Mouse (Mus musculus) fat pad, adult 2 months (tissue): Measurements from ENCODE around the gene Gbx2.

Experiments used
- DNase-seq: peaks from one replicate; pipeline ENCODE4 v3.0.0-alpha.2; 2011; ENCODE audit warnings: low read depth, low spot score; ENCODE audit errors: extremely low read depth

Gbx2 gene

GRCm38 (mm10) chr1:89935493-89936348 lies 4.7 kb upstream of the Gbx2 start:
- DNase-seq: no peak

DNA sequence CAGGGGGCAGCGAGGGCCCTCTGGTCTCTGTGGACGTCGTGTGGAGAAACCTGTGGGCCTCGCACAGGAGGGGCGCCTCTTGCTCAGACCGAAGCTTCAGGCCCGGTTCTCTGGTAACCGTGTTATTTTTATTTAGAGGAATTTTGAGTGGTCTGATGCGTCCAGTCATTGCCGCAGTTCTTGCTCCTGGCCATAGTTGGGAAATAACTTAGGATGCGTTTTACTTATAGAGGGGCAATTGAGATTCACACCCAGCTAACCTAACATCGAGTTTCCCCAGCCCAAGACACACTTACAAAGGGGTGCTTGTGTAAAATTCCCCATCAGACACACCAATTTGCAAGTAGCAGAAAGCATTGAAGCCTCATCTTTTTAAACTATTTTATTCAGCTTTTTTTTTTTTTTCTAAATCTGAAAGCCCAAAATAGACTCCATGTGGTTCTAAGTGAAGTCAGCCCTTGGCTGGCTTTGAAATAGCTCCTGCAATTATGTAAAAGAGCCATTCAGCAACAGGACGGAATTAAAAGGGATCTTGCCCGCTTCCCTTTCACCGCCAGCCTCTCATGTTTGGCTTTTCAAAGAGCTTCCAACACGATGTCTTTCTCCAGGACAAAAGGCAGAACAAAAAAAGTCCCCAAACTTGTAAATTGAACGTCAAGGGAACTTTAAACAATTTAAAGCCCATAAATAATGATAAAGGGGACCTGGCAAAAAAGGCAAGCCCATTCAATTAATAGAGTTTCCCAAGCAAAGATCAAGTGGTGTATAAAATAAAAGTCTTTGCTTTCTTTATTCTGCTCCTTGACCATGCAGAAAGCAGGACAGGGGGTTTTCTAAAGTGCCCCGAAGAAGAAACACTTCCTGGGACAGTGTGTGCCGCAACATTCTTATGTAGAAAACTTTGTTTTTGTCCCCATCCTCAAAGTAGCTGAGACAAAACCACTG lies 3.6 kb upstream of the Gbx2 start:
- DNase-seq: no peak

GRCm38 (mm10) chr1:89933786-89934185 lies 2.8 kb upstream of the Gbx2 start:
- DNase-seq: no peak

GRCm38 (mm10) chr1:89933028-89933427 lies 2.0 kb upstream of the Gbx2 start:
- no peak for DNase-seq

- DNase-seq: no peak
Observed at GRCm38 (mm10) chr1:89932616-89933015, 1.6 kb upstream of the Gbx2 start.

DNA sequence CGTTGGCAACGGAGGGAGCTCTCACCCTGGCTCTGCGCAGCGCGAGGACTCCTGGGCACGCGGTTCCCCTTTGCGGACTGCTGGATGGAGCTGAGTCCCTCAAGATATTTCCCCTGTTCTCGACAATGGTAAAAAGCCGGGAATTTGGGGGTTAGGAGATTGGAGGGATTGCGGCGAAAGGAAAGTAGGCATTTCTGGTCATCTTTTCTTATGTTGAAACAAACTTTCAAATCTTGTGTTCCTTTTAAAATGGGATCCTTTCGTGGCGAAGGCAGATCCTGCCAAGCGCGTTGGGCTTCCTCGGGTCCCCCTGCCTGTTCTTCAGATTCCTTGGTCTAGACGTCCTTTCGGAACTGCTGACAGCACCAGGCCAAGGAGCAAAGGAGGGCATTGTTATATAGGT lies 1.0 kb upstream of the Gbx2 start:
- no peak for DNase-seq

GRCm38 (mm10) chr1:89930551-89930950 lies 428 bp downstream of the Gbx2 start:
- DNase-seq: no peak

- no peak for DNase-seq
Observed at GRCm38 (mm10) chr1:89929721-89930505, 1.1 kb downstream of the Gbx2 start.

DNA sequence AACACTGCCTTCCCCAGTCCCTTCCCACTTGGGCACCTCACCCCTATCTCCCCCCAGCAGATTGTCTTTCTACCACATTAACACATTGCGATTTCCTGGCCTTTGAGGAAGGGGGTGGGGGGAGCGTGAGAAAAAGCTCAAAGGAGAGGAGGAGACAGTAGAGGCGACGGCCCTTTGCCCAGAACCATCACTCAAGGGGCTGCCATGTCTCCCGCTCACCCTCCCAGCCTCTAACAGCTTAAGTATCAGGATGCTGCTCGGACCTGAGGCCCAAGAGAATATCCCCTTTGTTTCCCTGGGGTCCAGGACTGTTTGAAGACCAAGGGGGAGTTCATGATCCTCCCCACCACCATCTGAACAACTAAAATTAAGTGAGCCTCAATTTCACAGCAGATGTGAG lies 1.8 kb downstream of the Gbx2 start:
- no peak for DNase-seq

DNA sequence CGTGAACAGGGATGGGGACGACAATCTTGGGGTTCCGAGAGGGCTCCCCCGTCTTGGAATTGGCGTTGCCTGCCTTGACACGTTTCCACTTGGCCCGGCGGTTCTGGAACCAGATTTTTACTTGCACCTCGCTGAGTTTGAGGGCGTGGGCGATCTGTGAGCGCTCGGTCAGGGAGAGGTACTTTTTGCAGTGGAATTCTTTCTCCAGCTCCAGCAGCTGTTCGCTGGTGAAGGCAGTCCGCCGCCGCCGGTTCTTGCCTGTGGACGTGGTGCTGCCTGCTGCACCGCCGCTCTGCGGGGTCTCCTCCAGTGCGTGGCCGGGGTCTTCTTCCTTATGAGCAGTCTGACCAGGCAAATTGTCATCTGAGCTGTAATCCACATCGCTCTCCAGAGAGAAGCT lies 2.3 kb downstream of the Gbx2 start:
- no peak for DNase-seq

DNA sequence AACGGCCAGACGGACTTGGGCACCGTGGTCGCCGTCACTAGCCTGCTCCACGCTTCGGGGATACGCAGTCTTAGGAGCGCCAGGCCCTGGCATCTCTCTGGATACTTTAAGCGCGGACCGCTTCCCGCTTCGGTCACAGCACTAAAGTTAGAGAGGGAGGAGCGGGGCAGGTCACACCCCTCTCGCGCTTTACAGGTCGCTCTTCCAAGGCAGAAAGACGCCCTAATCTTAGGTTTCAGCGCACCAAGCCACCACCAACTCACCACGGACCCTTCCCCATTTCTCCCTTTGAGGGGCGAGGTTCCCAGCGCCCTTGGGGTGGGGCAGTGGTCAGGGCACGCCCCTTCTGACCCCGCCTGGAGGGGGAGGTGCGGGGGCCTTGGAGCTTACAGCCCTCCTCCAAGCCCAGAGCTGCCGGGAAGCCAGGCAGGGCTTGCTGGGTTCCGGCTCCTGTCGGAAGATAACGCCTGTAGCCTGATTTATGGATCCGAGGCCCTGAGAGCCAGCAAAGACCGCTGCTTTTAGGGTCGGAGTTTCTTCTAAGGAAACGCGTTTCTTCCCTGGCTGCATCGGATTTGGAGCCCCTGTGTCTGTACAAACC lies 3.8 kb downstream of the Gbx2 start:
- DNase-seq: no peak

GRCm38 (mm10) chr1:89926583-89927060 lies 4.4 kb downstream of the Gbx2 start:
- no peak for DNase-seq

- DNase-seq: no peak
Observed at GRCm38 (mm10) chr1:89925501-89926190, 5.3 kb downstream of the Gbx2 start.

DNA sequence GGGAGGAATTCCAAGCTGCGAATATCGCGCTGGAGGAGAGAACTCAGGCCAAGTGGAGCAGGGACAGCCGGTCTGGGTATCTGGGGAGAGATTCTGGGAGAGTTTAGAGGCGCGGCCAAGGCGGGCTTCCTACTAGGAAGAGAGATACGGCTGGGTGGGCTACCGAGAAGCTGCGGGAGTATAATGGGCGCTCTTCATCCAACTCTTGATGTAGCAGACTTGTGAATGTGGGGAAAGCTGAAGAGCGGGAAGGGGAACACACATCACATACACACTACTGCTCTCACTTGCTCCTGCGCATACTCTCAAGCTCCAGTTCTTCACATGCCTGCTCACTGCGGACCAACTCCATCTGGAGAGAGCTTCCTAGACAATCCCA lies 7.3 kb downstream of the Gbx2 start:
- no peak for DNase-seq

DNA sequence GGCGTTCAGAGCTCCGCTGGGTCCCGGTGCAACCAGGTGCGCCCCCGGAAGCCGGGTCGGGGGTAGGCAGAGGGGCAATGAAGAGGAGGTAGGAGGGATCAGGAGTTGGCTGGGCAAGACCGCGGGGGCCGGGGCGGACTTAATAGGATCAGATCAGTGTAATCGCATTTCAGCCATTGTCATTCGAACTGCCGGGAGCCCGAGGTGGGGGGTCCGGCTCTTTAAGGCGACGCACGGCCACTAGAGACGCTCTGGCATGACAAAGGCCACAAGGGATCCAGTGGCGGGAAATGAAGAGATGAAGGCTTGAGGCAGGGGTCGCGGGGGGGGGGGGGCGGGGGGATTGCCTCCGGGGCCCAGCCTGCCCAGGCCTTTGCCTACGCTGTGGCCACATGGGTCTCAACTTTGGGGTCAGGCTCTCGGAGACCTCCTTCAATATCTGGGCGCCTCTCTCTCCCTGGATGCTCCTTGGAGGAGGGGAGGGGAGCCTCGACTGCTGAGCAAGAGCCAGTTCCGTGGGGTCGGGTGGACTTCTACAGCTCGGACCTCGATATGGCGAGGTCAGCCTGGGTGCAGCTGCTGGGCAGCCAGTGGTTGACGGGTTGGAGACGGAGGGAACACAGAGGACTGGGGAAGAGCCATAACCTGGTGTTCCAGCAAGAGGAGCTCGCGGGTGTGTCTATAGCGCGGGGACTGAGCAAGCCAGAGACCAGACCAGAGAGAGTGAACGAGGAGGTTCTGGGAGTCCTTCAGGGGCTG lies 7.9 kb downstream of the Gbx2 start:
- no peak for DNase-seq

- DNase-seq: no peak
Observed at GRCm38 (mm10) chr1:89922282-89922681, 8.7 kb downstream of the Gbx2 start.

GRCm38 (mm10) chr1:89921806-89922205 lies 9.2 kb downstream of the Gbx2 start:
- DNase-seq: no peak

DNA sequence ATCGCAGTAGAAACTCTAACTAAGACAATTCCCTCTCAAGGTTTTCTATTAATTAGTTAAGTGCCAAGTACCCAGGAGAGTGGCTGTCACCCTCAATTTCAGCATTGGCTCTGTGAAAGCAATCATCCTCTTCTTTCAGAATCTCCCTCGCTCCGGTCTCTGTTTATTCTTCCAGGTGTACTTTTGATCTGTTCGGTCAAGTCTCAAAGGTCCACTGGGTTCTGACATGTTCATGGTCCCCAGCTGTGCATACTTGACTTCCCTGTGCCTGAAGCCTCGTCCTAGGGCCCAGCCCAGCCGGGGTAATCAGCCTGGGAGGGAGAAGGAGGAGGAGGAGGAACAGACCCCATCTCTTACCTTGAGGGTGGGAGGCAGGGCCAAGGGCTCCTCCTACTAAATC lies 11.8 kb downstream of the Gbx2 start:
- no peak for DNase-seq

DNA sequence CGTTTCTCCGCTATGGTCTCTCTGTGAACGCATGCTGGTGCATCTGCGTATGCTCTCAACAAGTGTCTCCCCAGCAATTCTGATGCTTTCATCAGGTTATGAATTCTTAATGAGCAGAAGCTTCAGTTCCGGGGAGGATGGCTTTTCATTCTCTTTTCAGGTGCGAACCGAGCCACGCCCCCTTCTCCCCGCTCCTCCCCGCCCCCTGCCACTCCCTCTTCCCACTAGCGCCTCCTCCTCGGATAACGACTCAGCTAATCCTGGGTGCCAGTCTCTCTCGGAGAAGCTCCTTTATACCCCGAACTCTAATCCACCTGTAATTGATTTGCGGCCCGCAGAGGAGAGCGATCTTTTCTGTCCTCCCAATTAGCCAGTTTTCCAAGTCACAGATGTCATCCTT lies 12.9 kb downstream of the Gbx2 start:
- DNase-seq: no peak
